Mouse (Mus musculus): ENCODE data around the gene Hectd3.

GRCm38 (mm10) chr4:117007058-117007457 is 11.9 kb downstream of the Hectd3 start:
- TF ChIP-seq EP300 (optimal IDR thresholded peaks at IDR 0.05) = no peak
- no peak for TF ChIP-seq CTCF (IDR thresholded peaks at IDR 0.05; ENCODE audit: low read depth)

Data from stomach, postnatal 0 days (tissue).